Mouse (Mus musculus) left cerebral cortex, adult 2 months (tissue): ENCODE results near the gene Sema3f. TPM values are rescaled to one million over a fixed set of nuclear protein-coding genes. Genes with fewer than 3 reads are reported as not detected.

ENCODE experiments used
- DNase-seq, 2 experiments: peaks; one replicate each; pipeline ENCODE4 v3.0.0; 2021 to 2022; ENCODE audit warnings: low spot score in 2 of 2, mixed read lengths in 1 of 2; ENCODE audit errors: extremely low spot score in 1 of 2
- H3K27ac ChIP-seq: fragments of 200-600 bp; 2 replicates; pipeline ENCODE4 v1.8.1; 2022
- H3K4me3 ChIP-seq: fragments of 200-600 bp; 2 replicates; pipeline ENCODE4 v1.8.1; 2022
- CTCF ChIP-seq: fragments of 200-600 bp; IDR thresholded peaks from 2 replicates; pipeline ENCODE4 v1.8.1; 2022; ENCODE audit warnings: antibody characterized with exemption, mild to moderate bottlenecking, moderate library complexity
- intact Hi-C: fragments of 180-260 bp; cut with DNase I; formaldehyde crosslinking; loops from one replicate; pipeline ENCODE4 v1.15.1; 2025
- total RNA-seq, 2 experiments: library from RNA; stranded (reverse); gene quantifications; 2 replicates each; pipeline ENCODE4 v1.2.3; 2021

The Sema3f gene
- total RNA-seq, 2 experiments from 2014 or later: 17.3 to 17.7 TPM

DNA sequence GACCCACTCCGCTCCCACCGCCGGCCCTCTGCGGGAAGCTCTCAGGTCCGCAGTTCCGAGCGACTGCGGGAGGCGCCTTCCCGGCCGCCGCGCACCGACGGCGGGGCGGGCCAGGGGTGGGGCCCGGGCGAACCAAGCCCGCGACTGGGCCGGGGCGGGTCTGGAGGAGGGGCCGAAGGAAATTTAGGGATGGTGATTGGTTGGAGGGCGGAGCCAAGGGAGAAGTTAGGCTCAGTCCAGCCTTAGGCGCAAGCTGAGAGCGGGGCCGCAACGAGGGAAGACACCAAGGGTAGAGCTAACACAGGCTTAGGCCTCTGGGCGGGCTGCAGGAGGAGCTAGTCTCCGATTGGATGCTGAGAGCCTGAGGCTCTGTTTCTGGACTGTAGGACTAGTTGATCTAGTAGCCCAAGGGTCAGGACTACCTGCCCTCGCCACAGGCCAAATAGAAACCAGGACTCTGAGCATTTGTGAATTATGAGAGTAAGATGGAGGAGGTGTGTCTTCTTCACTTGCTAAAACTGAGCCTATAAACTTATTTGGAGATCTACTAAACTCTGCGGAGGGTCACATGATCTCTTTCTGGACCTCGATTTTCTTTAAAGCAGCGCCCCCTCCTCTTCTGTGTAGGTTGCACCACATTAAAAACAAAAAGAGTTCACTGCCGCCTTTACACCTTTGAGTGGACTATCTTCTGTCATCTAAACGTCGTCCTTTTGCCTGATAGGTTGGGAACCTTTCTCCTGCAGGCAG is 74.8 kb downstream of the Sema3f start, which contains the start of gene Gnai2:
Gene Gnai2, minus strand, starts transcription at position 89 of the 750 bp plus-strand sequence.
- DNase-seq: peak; percentile 91 to 92
- Histone ChIP-seq H3K4me3 (peak within 1 kb of the TSS; percentile 84), H3K27ac (peak within 1 kb of the TSS; percentile 87)
- intact Hi-C loops: no loop called here
- no peak; the same call in 1 of the 2 replicates for TF ChIP-seq CTCF

GRCm38 (mm10) chr9:107634406-107635278 is 75.6 kb downstream of the Sema3f start:
- Histone ChIP-seq H3K4me3 (peak overlapping the region; percentile 84), H3K27ac (peak overlapping the region; percentile 87)
- no peak for TF ChIP-seq CTCF
- DNase-seq: no peak
- intact Hi-C loops: loop anchor here (1.0 kb wide), 1 partner anchor 22 kb away; no protein-coding TSS in a partner anchor

GRCm38 (mm10) chr9:107633661-107634405 is 76.4 kb downstream of the Sema3f start:
- H3K27ac ChIP-seq: peak overlapping the region; percentile 87
- no peak for DNase-seq
- intact Hi-C loops: loop anchor here (1.0 kb wide), 1 partner anchor 22 kb away; no protein-coding TSS in a partner anchor
- no peak for TF ChIP-seq CTCF
- H3K4me3 ChIP-seq: peak overlapping the region; percentile 84

DNA sequence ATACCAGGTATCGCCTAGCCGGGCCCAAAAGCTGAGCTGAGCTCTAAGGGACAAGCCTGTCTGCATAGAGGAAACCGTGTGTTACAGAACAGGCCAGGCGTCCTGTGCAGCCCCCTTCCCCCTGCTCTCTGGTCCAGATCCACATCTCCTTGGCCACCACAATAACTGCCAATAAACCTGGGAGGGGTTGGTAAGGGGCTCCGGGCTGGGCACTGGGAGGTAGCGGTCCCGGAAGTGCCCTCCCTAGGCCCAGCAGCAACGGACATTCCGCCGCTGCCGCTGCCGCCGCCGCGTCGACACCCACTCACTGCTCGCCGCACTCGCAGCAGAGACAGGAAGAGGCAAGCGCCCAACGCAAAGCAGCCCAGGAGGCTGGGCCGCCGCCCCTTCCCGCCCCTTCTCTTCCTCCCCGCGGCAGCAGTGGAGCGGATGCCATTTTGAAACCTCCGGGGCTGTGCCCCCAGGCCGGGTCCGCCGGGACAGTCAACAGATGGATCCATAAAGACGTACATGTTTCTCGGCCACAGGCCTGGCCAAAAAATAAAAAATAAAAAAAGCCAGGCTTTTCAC is 77.1 kb downstream of the Sema3f start:
- peak; percentile 73 to 83 for DNase-seq
- no peak for TF ChIP-seq CTCF
- H3K27ac ChIP-seq: peak overlapping the region; percentile 87
- H3K4me3 ChIP-seq: peak overlapping the region; percentile 84
- intact Hi-C loops: no loop called here

- H3K4me3 ChIP-seq: peak overlapping the region; percentile 84
- TF ChIP-seq CTCF: no peak
- DNase-seq: peak in 1 of 2 experiments; percentile 50
- intact Hi-C loops: no loop called here
- peak overlapping the region; percentile 87 for H3K27ac ChIP-seq
Measured at GRCm38 (mm10) chr9:107632478-107632877, 77.8 kb downstream of the Sema3f start.

DNA sequence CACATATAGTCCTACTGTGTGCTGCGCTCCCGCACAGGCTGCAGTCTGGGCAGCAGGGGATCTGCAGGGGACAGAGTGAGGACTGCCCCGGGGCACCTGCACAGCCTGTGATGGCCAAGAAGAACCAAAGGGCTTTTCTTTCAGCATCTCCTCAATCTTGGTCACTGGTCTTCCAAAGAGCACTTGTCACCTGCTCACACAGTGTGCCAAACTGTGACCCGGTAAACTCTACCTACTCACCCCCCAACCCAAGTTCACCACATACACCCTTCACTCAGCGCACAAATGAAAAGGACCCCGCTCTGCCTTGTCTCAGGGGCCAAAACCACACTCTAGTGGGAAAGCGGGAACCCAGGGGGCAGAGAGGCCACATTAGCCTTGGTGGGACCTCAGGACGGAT is 78.4 kb downstream of the Sema3f start:
- Histone ChIP-seq H3K27ac (peak overlapping the region; percentile 87), H3K4me3 (no peak overlapping the region)
- intact Hi-C loops: no loop called here
- no peak for DNase-seq
- no peak for TF ChIP-seq CTCF

Other genes starting within 250 kb of the Sema3f start
- 10 to 100 TPM; 35.3 to 35.6 TPM for gene Tmem115, start 176.5 kb downstream of the Sema3f start, total RNA-seq
- 10 to 100 TPM; 14.7 to 16.7 TPM for gene Cyb561d2, start 168.3 kb downstream of the Sema3f start, total RNA-seq
- 10 to 100 TPM; 39.7 to 48.3 TPM for gene Nprl2, start 168.2 kb downstream of the Sema3f start, total RNA-seq
- gene Zmynd10, start 163.2 kb downstream of the Sema3f start, total RNA-seq: 1 to 10 TPM; 3.8 to 4.7 TPM
- 10 to 100 TPM; 19.7 to 20.5 TPM for gene Rassf1, start 158.9 kb downstream of the Sema3f start, total RNA-seq
- gene Tusc2, start 147.2 kb downstream of the Sema3f start, total RNA-seq: 10 to 100 TPM; 91.0 to 99.1 TPM
- 10 to 100 TPM; 14.9 TPM for gene Hyal2, start 142.5 kb downstream of the Sema3f start, total RNA-seq
- gene Hyal1, start 133.5 kb downstream of the Sema3f start, total RNA-seq: 1 to 10 TPM; 6.0 to 8.5 TPM
- 10 to 100 TPM; 11.3 to 12.6 TPM for gene Naa80, start 131.6 kb downstream of the Sema3f start, total RNA-seq
- gene Hyal3, start 129.7 kb downstream of the Sema3f start, total RNA-seq: 1 to 10 TPM in 1 of 2 experiments, under 1 TPM in 1; 0.97 to 1.2 TPM
- 10 to 100 TPM; 10.5 to 10.9 TPM for gene Ifrd2, start 122.8 kb downstream of the Sema3f start, total RNA-seq
- gene Sema3b, start 101.2 kb downstream of the Sema3f start, total RNA-seq: 1 to 10 TPM; 3.3 to 4.1 TPM
- gene Gnai2, start 75.1 kb downstream of the Sema3f start, total RNA-seq: 100 to 1,000 TPM; 201 to 213 TPM
- 10 to 100 TPM; 74.7 to 76.2 TPM for gene Slc38a3, start 40.9 kb downstream of the Sema3f start, total RNA-seq
- under 1 TPM in 1 of 2 experiments, not detected in 1; 0.18 TPM for gene Gnat1, start 30.8 kb downstream of the Sema3f start, total RNA-seq
- 100 to 1,000 TPM; 146 to 147 TPM for gene Rbm5, start 60.5 kb upstream of the Sema3f start, total RNA-seq
- gene Rbm6, start 162.8 kb upstream of the Sema3f start, total RNA-seq: 10 to 100 TPM; 66.5 to 68.4 TPM
- 10 to 100 TPM; 24.3 to 26.7 TPM for gene Mon1a, start 177.7 kb upstream of the Sema3f start, total RNA-seq
- under 1 TPM; 0.68 to 0.91 TPM for gene Mst1r, start 196.4 kb upstream of the Sema3f start, total RNA-seq
- not detected for gene Actl11, start 218.0 kb upstream of the Sema3f start, total RNA-seq
- 100 to 1,000 TPM; 330 to 356 TPM for gene Camkv, start 225.2 kb upstream of the Sema3f start, total RNA-seq
- 10 to 100 TPM in 1 of 2 experiments, 1 to 10 TPM in 1; 9.5 to 10.9 TPM for gene Traip, start 239.7 kb upstream of the Sema3f start, total RNA-seq